Mouse (Mus musculus) thymus, postnatal 10 days (tissue): ENCODE results near the gene Atg2b.

Experiments
- DNase-seq, 2 experiments: peaks; one replicate each; pipeline ENCODE4 v3.0.0; 2021; ENCODE audit warnings: low spot score in 2 of 2

Gene Atg2b

GRCm38 (mm10) chr12:105598503-105598902 is 86.5 kb downstream of the Atg2b start:
- no peak for DNase-seq

DNA sequence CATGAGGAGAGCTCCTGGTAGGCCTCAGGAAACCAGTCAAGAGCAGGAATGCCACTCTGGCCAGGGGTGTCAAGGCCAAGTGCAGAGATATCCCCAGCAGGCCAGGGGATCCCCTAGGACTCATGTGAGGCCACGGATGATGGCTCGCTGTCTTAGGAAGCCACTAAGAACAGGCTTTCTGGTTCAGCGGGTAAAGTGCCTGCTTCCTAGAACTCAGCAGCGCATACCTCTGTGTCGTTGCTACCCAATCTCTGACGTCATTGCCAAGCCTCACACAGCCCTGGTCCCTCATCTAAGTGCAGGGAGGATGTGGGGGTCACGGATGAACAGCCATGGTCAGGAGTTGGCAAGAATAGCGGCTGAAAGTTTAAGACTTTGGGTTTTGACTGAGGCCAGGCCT is 87.9 kb downstream of the Atg2b start:
- DNase-seq = no peak

GRCm38 (mm10) chr12:105593471-105593870 is 91.5 kb downstream of the Atg2b start:
- no peak for DNase-seq

DNA sequence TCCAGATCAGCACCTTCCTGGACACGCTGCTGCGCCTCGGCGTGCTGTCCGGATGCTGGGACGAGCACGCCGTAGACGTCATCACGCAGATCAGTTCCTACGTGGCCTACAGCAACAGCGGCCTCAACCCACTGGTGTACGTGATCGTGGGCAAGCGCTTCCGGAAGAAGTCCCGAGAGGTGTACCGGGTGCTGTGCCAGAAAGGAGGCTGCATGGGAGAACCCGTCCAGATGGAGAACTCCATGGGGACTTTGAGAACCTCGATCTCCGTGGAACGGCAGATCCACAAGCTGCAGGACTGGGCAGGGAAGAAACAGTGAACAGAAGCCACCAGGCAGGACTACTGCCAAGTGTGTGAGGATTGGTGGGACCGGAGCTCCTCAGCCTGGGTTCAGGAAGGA is 92.7 kb downstream of the Atg2b start:
- DNase-seq = no peak

- no peak for DNase-seq
Observed at GRCm38 (mm10) chr12:105590786-105591185, 94.2 kb downstream of the Atg2b start.

DNA sequence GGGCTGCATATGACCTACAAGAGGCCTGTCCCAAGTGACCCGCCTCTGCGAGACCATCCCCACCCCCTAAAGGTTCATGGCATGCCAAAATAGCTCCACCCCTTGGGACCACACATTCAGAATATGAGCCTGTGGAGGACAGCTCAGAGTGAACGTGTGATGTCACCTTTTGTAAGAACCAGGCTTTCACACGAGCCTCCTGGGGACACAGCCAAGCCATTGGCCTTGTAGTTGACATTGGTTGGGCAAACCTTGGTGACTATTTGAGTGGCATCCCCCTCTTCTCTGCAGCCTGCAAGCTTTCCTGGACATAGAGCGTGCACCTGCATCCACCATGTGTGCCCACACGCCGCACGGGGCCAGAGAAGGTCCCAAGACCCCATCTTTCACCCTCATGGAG is 97.5 kb downstream of the Atg2b start:
- DNase-seq = no peak

DNA sequence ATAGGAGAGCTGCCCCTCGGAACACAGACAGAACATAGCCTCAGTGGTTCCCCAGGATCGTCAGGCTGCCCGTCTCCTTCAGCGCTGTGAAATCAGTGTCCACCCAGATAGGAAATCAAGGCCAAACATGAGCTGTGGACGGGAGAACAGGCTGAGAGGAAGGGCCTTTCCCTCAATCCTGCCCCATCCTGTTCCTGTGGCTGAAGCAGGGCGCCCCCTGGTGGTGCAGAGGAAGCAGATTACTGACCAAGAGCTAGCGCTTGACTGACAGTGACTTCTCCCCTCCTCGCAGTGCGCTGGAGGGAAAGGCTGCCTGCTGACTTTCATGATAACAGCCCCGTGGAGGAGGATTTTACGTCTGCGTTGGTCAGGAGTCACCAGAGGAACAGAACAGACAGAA is 100.2 kb downstream of the Atg2b start:
- peak in 1 of 2 experiments; percentile 46 for DNase-seq

- no peak for DNase-seq
Observed at GRCm38 (mm10) chr12:105583484-105583883, 101.5 kb downstream of the Atg2b start.

DNA sequence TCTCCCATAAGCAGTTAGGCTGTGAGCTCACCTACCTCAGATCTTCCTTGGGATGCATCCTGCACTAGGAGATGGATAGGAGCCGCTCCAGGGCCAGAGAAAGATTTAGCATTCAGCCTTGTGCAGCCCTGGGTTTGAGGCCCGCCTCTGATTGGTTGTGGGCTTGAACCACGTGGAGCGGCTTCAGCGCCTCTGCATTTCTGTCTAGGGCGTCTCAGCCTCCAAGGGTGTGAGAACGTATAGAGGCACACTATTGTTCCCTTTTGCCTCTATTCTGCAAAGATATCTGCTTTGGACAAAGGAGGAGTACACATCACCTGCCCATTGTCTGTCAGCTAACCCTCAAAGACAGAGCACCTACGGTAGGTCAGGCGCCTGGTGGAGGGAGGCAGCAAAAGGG is 102.5 kb downstream of the Atg2b start:
- DNase-seq = no peak

DNA sequence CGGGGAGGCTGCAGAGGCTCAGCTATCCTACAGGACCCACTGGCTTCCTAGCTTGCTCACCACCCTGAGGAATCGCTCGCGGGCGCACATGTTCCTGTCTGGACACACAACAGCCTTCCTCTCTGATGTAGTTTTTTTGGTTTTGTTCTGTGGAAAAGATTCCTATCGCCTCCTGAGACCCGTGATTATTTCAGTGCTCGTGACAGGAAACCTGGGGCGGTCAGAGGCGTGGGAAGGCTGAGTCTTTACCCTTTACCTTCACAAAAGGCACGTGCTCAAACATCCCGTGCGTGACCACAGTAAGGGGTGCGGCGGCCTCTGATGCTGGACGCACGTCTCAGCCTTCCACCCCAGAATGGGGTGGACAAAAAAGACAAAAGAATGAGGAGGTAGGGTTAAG is 104.5 kb downstream of the Atg2b start:
- DNase-seq = no peak

GRCm38 (mm10) chr12:105574356-105574755 is 110.7 kb downstream of the Atg2b start:
- DNase-seq = no peak

- DNase-seq = no peak
Observed at GRCm38 (mm10) chr12:105572622-105573021, 112.4 kb downstream of the Atg2b start.

GRCm38 (mm10) chr12:105571867-105572266 is 113.1 kb downstream of the Atg2b start:
- no peak for DNase-seq
